Mouse (Mus musculus): ENCODE measurements around the gene Zer1.

- no peak for TF ChIP-seq CTCF (IDR thresholded peaks at IDR 0.05; ENCODE audit: extremely low read depth, insufficient read length, insufficient replicate concordance, low read depth, low read length)
- TF ChIP-seq POLR2A (IDR thresholded peaks at IDR 0.05; ENCODE audit: low read depth, low read length), result no peak
Observed at GRCm38 (mm10) chr2:30064298-30064697, 60.1 kb downstream of the Zer1 start.
